Mouse (Mus musculus): ENCODE measurements at regions not wholly inside any gene's neighbourhood (a gene's known extent, or its start where the extent isn't known, plus 50 kb on each side); places are given as distances from the start of the nearest gene placed in this dataset.

- H3K27ac ChIP-seq = no peak overlapping the region
- no peak overlapping the region for H3K4me3 ChIP-seq (replicated peaks)
- ATAC-seq (replicated peaks; ENCODE audit: low FRiP score) = no peak
- no peak overlapping the region for H3K4me2 ChIP-seq
- no peaks in the 10 kb centered on the region for H3K36me3 ChIP-seq
- 45% methylated on average over 5 of the region's 5 CpGs for WGBS
- H3K4me1 ChIP-seq = no peaks in the 10 kb centered on the region
- H3K9ac ChIP-seq = no peak overlapping the region
- H3K27me3 ChIP-seq = no peaks in the 10 kb centered on the region
- H3K9me3 ChIP-seq (replicated peaks) = no peaks in the 10 kb centered on the region
Observed at GRCm38 (mm10) chr3:148052516-148052915, 937.8 kb downstream of the Adgrl2 start.

DNA sequence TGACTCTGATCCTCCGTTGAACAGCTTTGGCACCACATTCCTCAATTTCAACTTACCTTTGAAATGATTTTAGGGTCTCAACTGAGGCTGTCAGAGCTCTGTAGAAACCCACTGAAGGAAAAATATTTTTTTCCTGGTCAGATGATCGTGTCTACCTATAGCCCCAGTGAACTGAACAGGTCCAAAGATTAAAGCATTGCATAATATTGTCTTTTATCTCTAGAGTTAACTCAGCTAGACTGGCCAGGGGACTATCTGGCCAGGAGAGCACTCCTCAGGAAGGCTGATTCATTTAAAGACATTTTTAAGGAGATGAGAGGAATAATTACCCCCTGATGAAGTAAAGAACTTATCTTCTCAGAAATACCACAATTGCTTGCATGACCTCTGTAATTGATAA, 942.1 kb downstream of the Adgrl2 start:
- no peak for ATAC-seq (replicated peaks; ENCODE audit: low FRiP score)
- no peak overlapping the region for H3K9ac ChIP-seq
- no peaks in the 10 kb centered on the region for H3K9me3 ChIP-seq (replicated peaks)
- no peaks in the 10 kb centered on the region for H3K27me3 ChIP-seq
- H3K4me2 ChIP-seq = no peak overlapping the region
- no peak overlapping the region for H3K4me3 ChIP-seq (replicated peaks)
- no peaks in the 10 kb centered on the region for H3K36me3 ChIP-seq
- no peaks in the 10 kb centered on the region for H3K4me1 ChIP-seq
- no peak overlapping the region for H3K27ac ChIP-seq
- 78% methylated on average over 2 of the region's 2 CpGs for WGBS

DNA sequence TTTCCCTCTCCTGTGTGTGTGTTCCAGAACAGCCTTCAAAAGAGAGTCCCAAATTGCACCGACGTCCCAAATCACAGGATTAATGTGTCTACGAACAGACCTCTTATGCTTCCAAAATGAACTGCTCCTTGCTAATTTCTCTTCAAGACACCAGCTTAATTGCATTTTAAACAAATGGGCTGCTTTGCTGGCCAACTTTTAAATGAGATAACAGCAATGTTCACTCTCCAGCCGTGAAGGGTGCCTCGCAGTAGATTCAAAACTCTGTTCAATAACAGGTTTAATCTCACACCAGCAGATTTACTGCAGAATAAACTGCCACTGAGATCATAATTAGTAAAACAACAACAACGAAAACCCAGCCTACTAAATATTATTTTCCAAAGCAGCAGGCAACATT, 957.8 kb downstream of the Adgrl2 start:
- no peaks in the 10 kb centered on the region for H3K4me1 ChIP-seq
- H3K36me3 ChIP-seq = no peaks in the 10 kb centered on the region
- H3K27me3 ChIP-seq = no peaks in the 10 kb centered on the region
- ATAC-seq (replicated peaks; ENCODE audit: low FRiP score) = no peak
- H3K27ac ChIP-seq = no peak overlapping the region
- 73% methylated on average over 6 of the region's 6 CpGs for WGBS
- H3K9me3 ChIP-seq (replicated peaks) = no peaks in the 10 kb centered on the region
- H3K4me3 ChIP-seq (replicated peaks) = no peak overlapping the region
- H3K4me2 ChIP-seq = no peak overlapping the region
- no peak overlapping the region for H3K9ac ChIP-seq

- no peak overlapping the region for H3K27ac ChIP-seq
- H3K9me3 ChIP-seq (replicated peaks) = no peaks in the 10 kb centered on the region
- H3K4me3 ChIP-seq (replicated peaks) = no peak overlapping the region
- no peak for ATAC-seq (replicated peaks; ENCODE audit: low FRiP score)
- WGBS = 21% methylated on average over 5 of the region's 5 CpGs
- no peaks in the 10 kb centered on the region for H3K36me3 ChIP-seq
- H3K27me3 ChIP-seq = no peaks in the 10 kb centered on the region
- H3K4me2 ChIP-seq = 0 out of 2 replicates have a peak overlapping the region, but pooled peaks have one; percentile 14
- H3K4me1 ChIP-seq = 0 out of 2 replicates have a peak, but pooled peaks cover 4% of the 10 kb centered on the region
- H3K9ac ChIP-seq = no peak overlapping the region
Observed at GRCm38 (mm10) chr3:148005831-148006230, 984.5 kb downstream of the Adgrl2 start.

DNA sequence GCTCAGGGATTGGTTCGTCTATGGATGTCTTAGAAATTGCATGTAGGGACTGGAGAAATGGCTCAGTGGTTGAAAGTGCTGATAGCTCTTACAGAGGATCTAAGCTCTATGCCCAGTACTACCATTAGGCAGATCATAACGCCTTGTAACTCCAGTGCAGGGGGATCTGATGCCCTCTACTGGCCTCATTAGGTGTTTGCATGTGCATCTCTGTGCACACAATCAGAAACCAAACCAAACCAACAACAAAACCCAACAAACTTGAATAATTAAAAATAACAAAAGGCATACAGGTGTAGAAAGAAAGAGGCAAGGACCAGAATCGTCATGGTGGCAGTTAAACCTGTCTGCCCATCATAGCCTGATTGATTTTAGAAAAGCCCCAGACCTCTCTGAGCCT, 986.3 kb downstream of the Adgrl2 start:
- H3K36me3 ChIP-seq = no peaks in the 10 kb centered on the region
- ATAC-seq (replicated peaks; ENCODE audit: low FRiP score) = no peak
- H3K4me1 ChIP-seq = 0 out of 2 replicates have a peak, but pooled peaks cover 4% of the 10 kb centered on the region
- WGBS = 66% methylated on average over 3 of the region's 3 CpGs
- no peak overlapping the region for H3K9ac ChIP-seq
- no peak overlapping the region for H3K4me2 ChIP-seq
- no peak overlapping the region for H3K4me3 ChIP-seq (replicated peaks)
- H3K27me3 ChIP-seq = no peaks in the 10 kb centered on the region
- no peak overlapping the region for H3K27ac ChIP-seq
- H3K9me3 ChIP-seq (replicated peaks) = no peaks in the 10 kb centered on the region

GRCm38 (mm10) chr3:147999330-147999953, 990.9 kb downstream of the Adgrl2 start:
- Histone ChIP-seq H3K27ac (no peak overlapping the region), H3K4me3 (replicated peaks) (no peak overlapping the region), H3K9ac (no peak overlapping the region), H3K9me3 (replicated peaks) (no peaks in the 10 kb centered on the region), H3K4me2 (peak overlapping the region; percentile 15; the same call in 1 of the 2 replicates), H3K36me3 (no peaks in the 10 kb centered on the region), H3K4me1 (no peaks in the 10 kb centered on the region), H3K27me3 (no peaks in the 10 kb centered on the region)
- no peak for ATAC-seq (replicated peaks; ENCODE audit: low FRiP score)
- WGBS = 57% methylated on average over 15 of the region's 15 CpGs

- no peak overlapping the region for H3K9ac ChIP-seq
- 42% methylated on average over 9 of the region's 9 CpGs for WGBS
- peak; percentile 33; the same call in 1 of the 2 replicates for ATAC-seq (replicated peaks; ENCODE audit: low FRiP score)
- H3K27me3 ChIP-seq = no peaks in the 10 kb centered on the region
- H3K9me3 ChIP-seq (replicated peaks) = no peaks in the 10 kb centered on the region
- peak overlapping the region; percentile 23; the same call in 1 of the 2 replicates for H3K4me2 ChIP-seq
- H3K4me1 ChIP-seq = peaks cover 9% of the 10 kb centered on the region
- H3K36me3 ChIP-seq = no peaks in the 10 kb centered on the region
- no peak overlapping the region for H3K27ac ChIP-seq
- no peak overlapping the region for H3K4me3 ChIP-seq (replicated peaks)
Observed at GRCm38 (mm10) chr3:147991738-147992137, 998.6 kb downstream of the Adgrl2 start.

- peak overlapping the region; percentile 45 for H3K4me2 ChIP-seq
- H3K27me3 ChIP-seq = no peaks in the 10 kb centered on the region
- H3K4me3 ChIP-seq (replicated peaks) = 0 out of 2 replicates have a peak overlapping the region, but pooled peaks have one; percentile 3
- H3K9me3 ChIP-seq (replicated peaks) = no peaks in the 10 kb centered on the region
- peaks cover 9% of the 10 kb centered on the region for H3K4me1 ChIP-seq
- no peak overlapping the region for H3K27ac ChIP-seq
- H3K9ac ChIP-seq = no peak overlapping the region
- 33% methylated on average over 10 of the region's 10 CpGs for WGBS
- H3K36me3 ChIP-seq = no peaks in the 10 kb centered on the region
- ATAC-seq (replicated peaks; ENCODE audit: low FRiP score) = no peak
Observed at GRCm38 (mm10) chr3:147990831-147991230, 999.5 kb downstream of the Adgrl2 start.

GRCm38 (mm10) chr3:147982831-147983230, 1007.5 kb downstream of the Adgrl2 start:
- 59% methylated on average over 5 of the region's 5 CpGs for WGBS
- Histone ChIP-seq H3K4me3 (replicated peaks) (no peak overlapping the region), H3K36me3 (no peaks in the 10 kb centered on the region), H3K9me3 (replicated peaks) (no peaks in the 10 kb centered on the region), H3K27ac (no peak overlapping the region), H3K4me2 (no peak overlapping the region), H3K4me1 (no peaks in the 10 kb centered on the region), H3K27me3 (no peaks in the 10 kb centered on the region), H3K9ac (no peak overlapping the region)
- no peak for ATAC-seq (replicated peaks; ENCODE audit: low FRiP score)

DNA sequence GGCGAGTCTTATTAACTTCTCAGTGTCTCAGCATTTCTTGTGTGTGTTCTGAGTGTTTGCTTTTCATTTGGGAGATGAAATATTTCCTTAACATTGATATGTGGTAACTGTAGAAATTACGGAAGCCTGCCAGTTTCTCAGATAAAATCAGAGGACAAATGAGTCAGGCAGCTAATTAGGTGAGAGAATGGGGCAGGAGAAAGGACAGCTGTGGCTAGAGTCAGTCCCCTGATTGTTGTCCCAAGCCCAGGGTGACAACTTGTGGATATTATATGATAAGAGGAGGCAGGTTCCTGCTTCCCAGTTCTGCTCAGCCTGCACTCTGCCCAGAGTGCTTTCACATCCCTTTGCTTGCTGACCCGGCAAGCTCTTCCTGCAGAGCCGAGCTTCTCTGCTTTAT, 1008.7 kb downstream of the Adgrl2 start:
- ATAC-seq (replicated peaks; ENCODE audit: low FRiP score) = no peak
- WGBS = 53% methylated on average over 4 of the region's 4 CpGs

DNA sequence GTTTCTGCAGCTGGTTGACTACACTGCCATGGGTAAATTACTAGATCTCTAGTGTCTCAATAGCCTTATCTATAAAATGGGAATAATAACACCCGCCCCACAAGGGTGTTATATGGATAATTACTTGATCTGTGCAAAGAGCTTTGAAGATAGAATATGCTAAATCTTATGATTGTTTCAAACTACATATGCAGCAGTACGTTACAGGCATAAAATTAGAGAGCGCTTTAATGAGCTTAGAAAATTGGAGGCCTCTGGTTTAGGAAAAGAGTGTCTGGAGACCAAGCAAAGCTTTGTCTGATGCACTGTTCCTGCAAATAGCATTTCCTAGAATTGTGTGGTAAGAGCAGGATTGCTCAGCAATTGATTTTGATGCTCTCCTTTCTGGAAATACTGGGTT, 1013.8 kb downstream of the Adgrl2 start:
- 90% methylated on average over 3 of the region's 3 CpGs for WGBS
- no peaks in the 10 kb centered on the region for H3K27me3 ChIP-seq
- no peak for ATAC-seq (replicated peaks; ENCODE audit: low FRiP score)

More for the DNA sequence above, 1008.7 kb downstream of the Adgrl2 start:
- Histone ChIP-seq H3K4me1 (no peaks in the 10 kb centered on the region), H3K27ac (no peak overlapping the region), H3K36me3 (no peaks in the 10 kb centered on the region), H3K4me2 (no peak overlapping the region), H3K9me3 (replicated peaks) (no peaks in the 10 kb centered on the region), H3K9ac (no peak overlapping the region), H3K4me3 (replicated peaks) (no peak overlapping the region), H3K27me3 (no peaks in the 10 kb centered on the region)

GRCm38 (mm10) chr3:147976069-147976468, 1014.3 kb downstream of the Adgrl2 start:
- no peak for ATAC-seq (replicated peaks; ENCODE audit: low FRiP score)
- no peaks in the 10 kb centered on the region for H3K9me3 ChIP-seq (replicated peaks)
- 88% methylated on average over 6 of the region's 6 CpGs for WGBS
- no peaks in the 10 kb centered on the region for H3K4me1 ChIP-seq
- H3K4me2 ChIP-seq = no peak overlapping the region
- no peaks in the 10 kb centered on the region for H3K27me3 ChIP-seq
- H3K4me3 ChIP-seq (replicated peaks) = no peak overlapping the region
- no peak overlapping the region for H3K27ac ChIP-seq
- H3K36me3 ChIP-seq = no peaks in the 10 kb centered on the region
- no peak overlapping the region for H3K9ac ChIP-seq

More for the DNA sequence above, 1013.8 kb downstream of the Adgrl2 start:
- Histone ChIP-seq H3K4me2 (no peak overlapping the region), H3K9ac (no peak overlapping the region), H3K4me1 (no peaks in the 10 kb centered on the region), H3K4me3 (replicated peaks) (no peak overlapping the region), H3K9me3 (replicated peaks) (no peaks in the 10 kb centered on the region), H3K27ac (no peak overlapping the region), H3K36me3 (no peaks in the 10 kb centered on the region)

DNA sequence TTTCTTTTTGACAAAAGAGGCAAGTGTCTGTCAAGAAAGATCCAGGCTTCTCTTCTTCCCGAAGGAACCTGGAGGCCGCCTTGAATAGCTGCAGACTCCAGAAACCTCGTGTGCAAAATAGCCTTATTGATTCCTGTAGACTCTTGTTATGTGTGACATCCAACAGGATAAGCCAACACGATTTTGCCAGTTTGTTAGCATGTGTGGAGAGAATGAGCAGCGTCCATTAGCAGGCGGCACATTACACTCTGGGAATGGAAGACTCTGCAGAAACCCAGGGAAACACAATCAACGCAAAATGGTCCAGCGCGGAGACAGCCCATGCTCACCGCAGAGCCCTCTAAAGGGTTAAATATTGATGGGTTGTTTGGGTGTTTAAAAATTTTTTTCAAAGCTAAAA, 1014.9 kb downstream of the Adgrl2 start:
- no peaks in the 10 kb centered on the region for H3K27me3 ChIP-seq
- no peaks in the 10 kb centered on the region for H3K36me3 ChIP-seq
- no peaks in the 10 kb centered on the region for H3K4me1 ChIP-seq
- H3K4me2 ChIP-seq = no peak overlapping the region
- ATAC-seq (replicated peaks; ENCODE audit: low FRiP score) = no peak
- H3K9ac ChIP-seq = no peak overlapping the region
- WGBS = 91% methylated on average over 10 of the region's 10 CpGs
- no peaks in the 10 kb centered on the region for H3K9me3 ChIP-seq (replicated peaks)
- no peak overlapping the region for H3K27ac ChIP-seq
- no peak overlapping the region for H3K4me3 ChIP-seq (replicated peaks)

Data from kidney, embryonic 15.5 days (tissue).